Mouse (Mus musculus) ES-E14 (cell line): Measurements from ENCODE around the gene Chmp1a.

Experiments used
- HCFC1 ChIP-seq: IDR thresholded peaks from 2 replicates; pipeline ENCODE4 v1.6.1; 2012; ENCODE audit warnings: low read length, inconsistent platforms, borderline replicate concordance; ENCODE audit not compliant: insufficient read depth
- MAFK ChIP-seq: IDR thresholded peaks from 2 replicates; pipeline ENCODE4 v1.6.1; 2014; ENCODE audit warnings: mild to moderate bottlenecking, low read depth, low read length, inconsistent platforms; ENCODE audit not compliant: insufficient read depth
- ZC3H11A ChIP-seq: IDR thresholded peaks from 2 replicates; pipeline ENCODE4 v1.6.1; 2012; ENCODE audit warnings: low read depth, mild to moderate bottlenecking, inconsistent platforms, low read length, borderline replicate concordance

DNA sequence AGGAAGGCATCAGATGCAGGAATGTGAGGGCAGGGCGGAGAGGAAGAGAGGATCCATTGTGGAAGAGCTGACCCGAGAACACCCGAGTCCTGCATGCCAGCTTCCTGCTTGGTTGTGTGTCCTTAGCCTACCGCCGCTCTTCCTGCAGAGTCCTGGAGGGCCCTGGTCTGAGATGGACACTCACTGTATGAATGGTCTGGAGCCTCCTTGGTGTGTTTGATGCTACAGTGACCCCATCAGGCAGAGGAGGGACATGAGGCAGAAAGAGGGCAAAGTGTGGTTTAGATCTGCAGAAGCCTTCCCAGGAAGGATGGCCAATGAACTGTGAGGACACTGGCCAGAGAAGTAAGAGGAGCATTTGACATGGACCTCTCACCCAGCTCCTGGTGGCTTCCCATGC lies 57.4 kb downstream of the Chmp1a start:
- no peak for TF ChIP-seq MAFK
- TF ChIP-seq HCFC1: no peak
- no peak for TF ChIP-seq ZC3H11A
